Mouse (Mus musculus): ENCODE measurements at regions not wholly inside any gene's neighbourhood (a gene's known extent, or its start where the extent isn't known, plus 50 kb on each side); places are given as distances from the start of the nearest gene placed in this dataset.

DNA sequence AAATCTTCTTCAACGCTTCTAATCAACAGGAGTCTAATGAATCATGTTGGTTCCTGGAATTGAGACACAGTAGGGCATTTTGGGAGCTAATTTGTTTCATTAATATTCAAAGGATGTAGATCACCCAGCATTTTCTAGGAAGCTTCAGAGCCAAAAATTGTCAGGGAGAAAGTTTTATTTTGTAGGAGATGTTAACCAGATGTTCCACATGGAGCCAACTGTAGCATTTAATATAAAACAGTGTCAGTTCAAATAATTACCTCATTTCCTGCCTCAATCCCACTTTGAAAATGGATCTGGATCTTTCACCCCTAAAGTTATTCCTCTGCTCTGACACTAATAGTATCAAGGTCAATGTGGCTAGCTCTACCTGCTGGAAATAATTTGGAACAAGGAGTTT is 389.6 kb upstream of the Lmcd1 start:
- DNase-seq (ENCODE audit: low spot score), result no peak

DNA sequence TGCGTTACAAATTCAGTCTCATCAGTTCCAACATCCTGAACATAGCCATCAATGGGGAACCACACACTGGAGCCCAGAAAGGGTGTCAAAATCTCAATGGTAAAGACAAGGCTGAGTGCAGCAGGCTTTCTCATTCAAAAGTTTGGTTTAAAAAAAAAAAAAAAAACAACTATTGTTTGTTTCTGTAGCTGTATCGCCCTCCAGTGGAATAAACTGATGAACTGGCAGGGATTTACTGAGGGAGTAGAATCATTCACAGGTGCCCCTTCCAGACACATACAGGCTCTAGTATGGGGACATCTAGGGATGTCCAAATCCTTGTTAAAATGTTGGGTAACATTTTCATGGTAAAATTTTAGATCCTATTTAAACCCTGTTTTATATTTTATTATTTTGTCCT is 361.6 kb upstream of the Lmcd1 start:
- DNase-seq (ENCODE audit: low spot score), result no peak

DNA sequence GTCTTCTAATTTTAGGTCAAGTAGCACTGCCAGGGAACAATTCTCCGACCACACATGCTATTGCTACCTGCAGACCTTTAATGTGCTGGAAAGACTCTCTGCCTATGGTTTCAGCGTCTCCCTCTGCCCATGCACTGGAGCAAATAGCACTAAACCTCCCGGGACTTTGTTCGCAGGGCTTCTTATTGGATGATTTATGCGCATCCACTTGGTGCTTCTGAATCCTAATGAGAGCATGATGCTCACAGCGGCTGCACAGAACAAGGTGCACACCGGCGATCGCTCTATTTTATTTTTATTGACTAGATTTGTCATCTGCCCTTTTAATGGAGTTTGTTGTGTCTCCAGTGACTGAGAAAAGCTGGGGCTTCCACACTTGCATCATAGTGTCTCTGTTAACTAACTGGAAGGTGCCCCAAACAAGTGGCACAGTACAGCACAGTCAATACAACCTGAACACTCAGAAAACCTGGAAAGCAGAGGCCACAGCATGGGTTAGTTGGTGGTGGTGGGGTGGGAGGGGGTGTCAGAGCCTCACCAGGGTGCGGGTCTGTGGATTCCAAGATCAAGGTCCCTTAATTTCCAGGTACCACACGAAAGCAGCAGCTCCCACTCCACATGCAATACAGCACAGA is 359.7 kb upstream of the Lmcd1 start:
- no peak for DNase-seq (ENCODE audit: low spot score)

DNA sequence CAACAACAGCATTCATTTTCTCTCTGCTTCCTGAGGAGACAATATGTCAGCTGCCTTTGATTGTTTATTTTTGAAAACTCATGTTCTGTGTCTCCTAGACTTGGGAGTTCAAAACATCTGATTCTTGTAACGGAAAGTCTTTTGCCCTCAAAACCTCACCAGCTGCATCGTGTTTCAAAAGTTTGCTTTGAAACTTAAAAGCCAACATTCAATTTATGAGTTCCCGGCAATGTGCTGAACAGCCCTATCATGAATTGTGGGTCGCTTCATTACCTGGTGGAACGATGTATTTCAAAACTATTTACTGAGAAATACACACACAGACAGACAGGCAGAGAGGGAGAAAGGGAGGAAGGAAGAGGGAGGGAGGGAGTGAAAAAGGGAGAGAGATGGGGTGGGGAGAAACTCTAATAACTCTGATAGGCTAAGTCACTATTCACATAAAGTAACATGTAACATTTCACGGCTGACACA is 356.3 kb upstream of the Lmcd1 start:
- no peak for DNase-seq (ENCODE audit: low spot score)

DNA sequence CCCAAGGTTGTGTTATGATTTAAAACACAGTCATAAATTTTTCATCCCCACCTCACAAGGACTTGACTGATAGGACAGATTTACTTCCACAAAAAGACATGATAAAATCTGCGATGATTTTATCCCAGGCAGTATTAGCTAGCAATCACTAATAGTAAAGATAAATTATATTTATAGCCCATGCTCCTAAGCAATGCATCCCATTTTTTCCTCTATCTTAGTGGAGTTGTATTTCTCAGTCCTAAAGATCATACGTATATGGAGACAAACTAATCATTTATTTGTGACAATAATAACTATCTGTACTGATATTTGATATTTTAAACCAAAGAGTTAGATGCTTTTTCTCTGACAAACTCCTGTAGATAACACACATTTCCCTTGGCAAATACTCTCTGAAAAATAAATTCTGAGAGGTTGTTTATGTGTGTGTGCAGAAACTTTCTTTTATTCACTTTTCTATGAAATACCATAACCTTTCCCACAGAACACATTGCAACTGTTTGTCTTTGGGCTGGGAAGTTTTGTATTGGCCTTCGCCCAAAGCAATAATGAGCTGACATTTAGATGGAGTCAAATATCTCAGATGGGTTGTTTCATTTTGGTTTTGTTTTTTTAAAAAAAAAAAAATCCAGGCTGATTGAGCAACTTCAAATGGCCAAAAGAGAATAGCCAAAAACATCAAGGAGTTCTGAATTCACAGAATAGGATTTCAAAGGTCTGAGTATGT is 355.5 kb upstream of the Lmcd1 start:
- peak; percentile 6 for DNase-seq (ENCODE audit: low spot score)

DNA sequence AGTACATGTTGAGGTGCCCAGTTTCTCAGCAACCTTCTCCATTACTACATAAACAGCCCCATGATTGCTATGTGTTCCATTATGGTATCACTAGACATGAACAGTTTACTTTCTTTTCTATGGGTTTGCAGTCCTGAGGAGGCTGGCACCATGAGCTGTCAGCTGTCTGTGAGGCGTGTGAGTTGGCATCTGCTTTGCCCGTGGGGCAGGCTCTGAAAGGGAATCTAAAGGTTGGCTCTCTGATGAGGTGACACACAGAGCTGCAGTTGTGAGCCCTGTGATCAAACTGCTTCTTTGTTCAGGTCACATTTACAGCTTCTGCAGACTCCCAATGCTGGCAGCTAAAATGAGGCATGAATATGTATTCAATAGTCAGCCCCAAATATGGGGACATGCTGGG is 341.0 kb upstream of the Lmcd1 start:
- DNase-seq (ENCODE audit: low spot score), result no peak

DNA sequence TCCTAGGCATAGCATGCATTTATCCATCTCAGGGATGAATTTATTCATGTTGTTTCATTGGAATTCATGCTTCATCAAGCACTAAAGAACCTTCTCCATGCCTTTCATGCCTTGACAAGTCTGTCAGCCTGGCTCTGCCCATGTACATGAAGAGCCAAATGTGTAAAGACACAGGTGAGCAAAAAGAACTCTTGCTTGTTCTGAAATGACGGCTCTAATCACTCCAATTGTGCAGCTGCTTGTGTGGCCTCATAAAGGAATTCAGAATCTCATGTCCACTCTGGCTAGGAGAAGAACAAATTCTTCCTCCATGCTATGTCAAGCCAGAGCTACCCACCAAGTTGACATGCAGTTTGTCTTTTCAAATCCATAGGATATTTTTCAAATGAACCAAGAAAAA is 319.2 kb upstream of the Lmcd1 start:
- no peak for DNase-seq (ENCODE audit: low spot score)

DNA sequence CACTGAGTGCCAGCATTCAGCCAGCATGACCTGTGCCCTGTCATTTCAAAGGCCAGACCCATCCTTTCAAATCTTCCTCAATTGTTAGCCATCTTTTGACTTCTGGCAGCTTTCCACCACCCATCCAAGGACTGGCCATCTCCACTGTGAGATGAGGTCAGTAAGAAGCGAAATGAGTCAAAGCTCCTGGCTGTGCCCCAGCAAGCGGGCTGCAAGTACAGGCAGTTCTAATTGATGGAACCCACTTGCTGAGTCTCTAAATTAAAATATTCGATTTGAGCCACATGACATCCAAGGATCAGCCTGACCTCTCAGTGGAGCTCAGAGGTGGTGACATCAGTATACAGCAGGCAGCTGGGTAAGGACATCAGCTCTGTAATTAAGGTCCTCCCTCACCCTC is 307.8 kb upstream of the Lmcd1 start:
- no peak for DNase-seq (ENCODE audit: low spot score)

DNA sequence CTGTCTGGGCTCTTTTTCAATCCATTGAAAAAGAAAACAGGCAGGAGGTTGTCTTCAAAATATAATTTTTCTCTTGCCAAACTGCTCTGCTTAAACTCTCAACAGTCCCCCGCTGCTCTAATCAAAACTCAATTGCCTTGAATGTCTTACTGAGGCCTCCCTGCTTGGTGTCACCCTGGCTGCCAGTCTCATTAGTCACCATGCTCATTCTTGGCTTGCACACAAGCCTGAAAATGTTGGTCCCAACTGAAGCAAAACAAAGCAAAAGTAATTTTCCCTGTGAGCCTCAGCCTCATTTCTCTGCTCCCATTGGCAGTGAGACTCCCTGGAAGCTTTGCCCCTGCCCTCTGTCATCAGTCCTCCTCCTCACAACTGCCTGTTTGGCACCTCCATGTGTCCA is 288.1 kb upstream of the Lmcd1 start:
- no peak for DNase-seq (ENCODE audit: low spot score)

DNA sequence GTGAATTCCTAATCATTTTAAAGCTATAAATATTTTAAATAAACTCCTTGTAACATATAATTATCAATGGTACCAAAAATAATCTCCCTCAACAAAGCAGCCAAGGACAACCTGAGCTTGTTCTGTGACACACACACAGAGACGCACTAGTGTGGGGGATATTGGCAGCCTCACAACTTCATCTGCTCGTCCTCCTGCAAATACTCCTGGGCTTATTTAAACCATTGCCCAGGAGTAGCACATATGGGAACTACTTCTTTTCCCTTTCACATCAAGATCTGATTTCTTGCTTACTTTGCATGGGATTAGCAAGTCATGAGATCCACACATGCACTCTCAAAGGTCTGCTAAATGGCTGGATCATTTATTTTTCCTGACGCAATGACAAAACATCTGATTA is 277.7 kb upstream of the Lmcd1 start:
- no peak for DNase-seq (ENCODE audit: low spot score)

DNA sequence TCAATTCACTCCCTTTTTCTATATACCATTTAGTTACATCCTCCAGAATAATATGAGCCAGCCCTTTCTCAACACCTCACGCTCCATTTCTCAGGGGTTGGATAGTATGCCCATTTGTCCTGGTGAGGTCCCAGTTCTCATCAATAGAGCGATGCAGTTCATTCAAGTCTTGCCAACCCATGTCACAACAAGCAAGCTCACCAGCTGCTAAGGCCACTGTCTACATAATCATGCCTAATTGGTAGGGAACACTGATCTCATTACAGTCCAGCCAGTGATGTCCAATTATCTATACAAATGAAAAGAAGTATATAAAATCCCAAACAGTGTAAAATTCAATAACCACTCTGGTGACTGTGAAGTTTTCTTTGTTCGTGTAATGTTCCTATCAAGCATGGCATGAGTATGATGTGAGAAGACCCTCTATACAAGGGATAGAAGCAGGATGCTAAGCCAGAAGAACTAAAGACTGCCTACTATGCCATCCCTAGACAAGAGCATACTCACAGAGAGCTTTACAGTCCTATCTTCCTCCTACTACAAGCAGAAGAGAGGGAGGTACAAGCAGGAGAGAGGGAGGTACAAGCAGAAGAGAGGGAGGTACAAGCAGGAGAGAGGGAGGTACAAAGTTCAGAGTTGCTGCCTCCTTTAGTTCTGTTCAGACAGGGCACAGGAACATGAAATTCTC is 269.6 kb upstream of the Lmcd1 start:
- DNase-seq (ENCODE audit: low spot score), result no peak

DNA sequence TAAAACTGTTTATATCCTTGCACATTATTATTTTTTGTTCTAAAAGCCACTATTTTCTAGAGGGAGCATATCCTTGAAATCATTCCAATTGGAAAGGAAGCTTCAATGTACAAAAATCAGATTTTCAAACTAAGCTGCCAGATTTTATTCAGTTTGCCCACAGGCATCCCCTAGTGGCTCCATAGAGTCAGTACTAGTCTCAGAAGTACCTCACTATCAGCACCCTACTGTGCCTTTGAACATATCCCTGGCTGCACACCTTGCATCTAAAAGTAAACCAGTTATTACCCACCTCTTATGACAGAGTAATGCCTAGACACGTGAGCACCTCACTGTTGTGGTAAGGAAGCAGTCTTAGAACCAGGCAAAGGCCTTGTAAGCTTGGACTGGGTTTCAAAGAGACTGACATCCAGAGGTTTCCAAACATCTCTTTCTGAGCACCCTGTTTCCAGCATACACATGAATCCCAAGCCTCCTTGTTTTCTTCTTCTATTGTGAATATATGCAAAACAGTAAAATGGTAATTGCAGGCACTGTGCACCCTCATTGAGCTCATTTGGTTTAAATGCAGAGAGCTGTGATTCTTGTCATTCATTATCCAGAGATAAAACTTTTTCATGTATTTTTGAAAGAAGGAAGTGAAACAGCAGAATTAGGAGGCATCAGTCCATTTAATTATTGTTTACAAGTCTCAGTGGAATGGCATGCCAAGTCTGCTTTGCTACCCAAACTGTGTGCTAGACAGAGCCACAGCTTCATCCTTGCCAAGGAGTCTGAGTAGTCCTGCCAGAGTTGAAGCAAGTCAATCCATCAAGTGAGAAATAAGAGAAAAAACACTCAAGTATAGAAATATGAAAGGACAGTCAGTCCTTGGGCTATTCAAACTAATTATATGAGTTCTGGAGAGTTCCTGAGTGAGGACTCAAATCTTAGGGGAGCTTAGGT is 247.0 kb upstream of the Lmcd1 start:
- no peak for DNase-seq (ENCODE audit: low spot score)

DNA sequence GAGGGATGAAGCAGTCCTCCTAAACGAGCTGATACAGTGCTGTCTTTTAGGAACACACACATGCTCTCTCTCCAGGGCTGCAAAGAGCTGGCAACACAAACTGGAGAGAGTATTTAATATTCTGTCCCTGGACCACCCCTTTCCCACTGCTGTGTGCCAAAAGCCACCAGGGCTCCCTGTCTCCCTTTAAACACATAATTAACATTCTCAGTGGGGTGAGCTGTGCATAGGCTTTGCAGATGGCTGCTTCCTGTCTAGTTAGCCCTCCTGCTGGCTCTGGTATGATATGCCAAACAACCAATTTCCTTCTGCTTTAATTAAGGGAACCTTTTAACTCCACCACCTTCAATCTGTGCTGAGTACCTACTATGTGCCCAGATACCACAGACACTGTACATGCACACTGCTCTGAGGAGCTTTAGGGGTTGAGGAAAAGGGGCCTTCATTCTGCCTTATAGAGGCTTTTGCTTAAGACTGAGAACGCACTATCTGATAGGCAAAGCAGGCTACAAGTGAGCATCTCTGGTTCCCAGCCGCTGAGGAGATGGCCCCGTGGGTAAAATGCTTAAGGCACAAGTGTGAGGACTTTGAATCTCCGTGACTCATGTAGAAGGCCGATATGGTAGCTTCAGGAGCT is 222.9 kb upstream of the Lmcd1 start:
- DNase-seq (ENCODE audit: low spot score), result no peak

DNA sequence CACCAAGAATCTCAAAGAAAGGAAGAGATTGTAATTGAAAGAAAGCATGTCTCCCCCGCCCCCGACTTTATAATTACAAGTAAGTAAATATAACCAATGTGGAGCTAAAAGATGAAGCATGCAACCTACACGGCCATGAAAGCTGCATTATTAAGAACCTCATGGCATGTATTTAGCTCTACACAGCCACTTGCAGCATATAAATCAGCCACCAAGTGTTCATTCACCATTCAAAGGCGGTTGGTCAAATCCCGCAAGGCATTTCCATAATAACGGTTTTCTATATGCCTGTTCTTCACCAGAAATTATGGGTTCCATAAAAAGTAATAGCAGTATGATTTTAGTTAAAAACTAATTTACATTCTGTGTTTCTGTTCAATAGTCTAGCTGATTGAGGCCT is 221.4 kb upstream of the Lmcd1 start:
- no peak for DNase-seq (ENCODE audit: low spot score)

DNA sequence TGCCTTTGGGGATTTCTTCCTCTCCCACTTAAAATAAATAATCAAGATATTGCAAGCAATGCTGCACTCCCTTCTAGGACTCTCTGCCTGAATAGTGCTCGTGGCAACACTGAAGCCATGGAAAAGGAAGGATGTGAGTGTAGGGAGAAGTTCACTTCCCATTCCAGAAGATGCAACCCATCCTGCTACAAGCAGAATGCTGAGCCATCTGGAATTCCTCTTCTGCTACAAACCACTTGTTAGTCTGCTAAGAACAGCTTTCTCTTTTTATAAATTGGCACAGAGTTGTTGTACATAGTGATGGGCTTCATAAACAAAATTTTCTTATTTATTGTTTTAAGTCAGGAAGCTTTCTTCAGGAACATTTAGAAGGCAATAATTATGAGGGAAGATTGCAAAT is 215.7 kb upstream of the Lmcd1 start:
- no peak for DNase-seq (ENCODE audit: low spot score)

DNA sequence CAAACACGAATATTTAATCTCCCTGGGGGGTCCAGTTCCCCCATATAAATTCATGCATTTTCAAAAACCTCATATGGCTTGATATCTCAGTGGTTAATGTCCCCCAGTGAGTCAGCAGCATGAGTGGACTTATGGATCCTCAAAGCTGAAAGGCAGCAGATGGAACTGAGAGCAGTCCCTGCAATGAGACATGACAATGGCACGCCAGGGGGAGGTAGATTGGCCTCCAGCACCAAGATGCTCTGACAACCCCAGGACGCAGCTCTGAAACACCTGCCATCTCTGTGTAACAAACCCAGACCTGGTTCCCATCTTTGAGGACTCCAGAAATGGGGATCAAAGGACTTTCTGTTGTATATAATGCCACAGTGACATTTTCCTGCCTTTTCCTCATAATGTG is 210.6 kb upstream of the Lmcd1 start:
- no peak for DNase-seq (ENCODE audit: low spot score)

DNA sequence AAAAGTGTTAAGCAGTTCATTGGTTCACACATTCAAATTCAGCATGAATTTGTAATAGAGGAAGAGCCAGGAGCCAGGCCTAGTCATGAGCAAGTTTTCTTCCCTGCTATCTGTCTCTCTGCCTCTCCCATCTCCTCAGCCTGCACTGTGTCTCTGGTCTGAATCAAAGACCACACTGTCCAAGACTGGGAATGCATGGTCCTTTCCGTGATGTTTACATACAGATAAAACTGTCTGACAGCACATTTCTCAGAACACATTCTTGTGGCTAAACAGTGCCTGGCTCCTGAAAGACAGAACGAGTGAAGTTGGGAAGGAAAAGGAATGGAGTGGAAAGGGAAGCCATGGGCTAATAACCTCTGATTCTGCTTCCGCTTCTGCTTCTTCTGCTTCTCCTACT is 183.0 kb upstream of the Lmcd1 start:
- DNase-seq (ENCODE audit: low spot score), result no peak

DNA sequence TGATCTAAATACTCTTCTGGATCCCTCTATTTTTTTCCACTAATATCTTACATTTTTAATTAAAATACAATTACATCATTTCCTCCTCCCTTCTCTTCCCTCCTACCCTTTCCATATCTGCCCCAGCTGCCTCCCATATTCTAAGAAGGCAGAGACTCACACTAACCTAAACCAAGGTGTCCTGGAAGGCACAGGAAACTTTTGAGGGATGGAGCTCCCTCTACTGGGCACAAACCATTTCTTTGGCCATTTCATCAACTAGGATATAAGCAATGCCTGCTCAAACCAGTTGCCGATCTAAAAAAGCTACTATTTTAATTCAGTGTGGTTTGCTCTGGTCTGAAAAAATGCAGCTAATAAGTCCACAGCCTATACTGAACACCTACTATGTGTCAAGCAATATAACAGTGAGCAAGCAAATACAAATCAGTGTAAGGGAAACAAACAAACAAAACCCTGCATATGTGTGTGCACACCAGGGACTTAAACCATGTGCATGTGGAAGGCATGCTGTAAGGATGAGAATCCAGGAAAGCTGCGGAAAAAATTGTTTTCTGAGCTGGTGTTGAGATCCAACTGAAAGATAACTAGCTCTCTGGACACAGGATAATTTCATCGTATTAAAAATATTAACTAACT is 182.3 kb upstream of the Lmcd1 start:
- peak; percentile 34 for DNase-seq (ENCODE audit: low spot score)

DNA sequence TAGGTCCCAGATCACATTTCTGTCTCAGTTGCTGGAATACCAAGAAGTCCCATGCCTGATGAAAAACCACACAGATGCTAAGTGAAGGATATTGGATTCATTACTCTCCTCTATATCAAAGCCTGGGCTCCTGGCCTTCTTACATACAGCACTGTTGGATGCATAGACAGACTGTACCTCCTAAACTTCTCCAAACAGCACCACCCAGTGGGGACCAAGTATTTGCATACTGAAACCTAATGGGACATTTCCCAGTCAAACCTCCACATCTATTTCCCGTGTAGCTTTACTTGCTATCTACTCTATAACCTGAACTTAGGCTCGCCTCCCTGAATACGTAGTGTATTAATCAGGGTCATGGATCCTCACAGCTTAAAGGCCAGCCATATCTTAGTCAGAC is 180.3 kb upstream of the Lmcd1 start:
- no peak for DNase-seq (ENCODE audit: low spot score)

DNA sequence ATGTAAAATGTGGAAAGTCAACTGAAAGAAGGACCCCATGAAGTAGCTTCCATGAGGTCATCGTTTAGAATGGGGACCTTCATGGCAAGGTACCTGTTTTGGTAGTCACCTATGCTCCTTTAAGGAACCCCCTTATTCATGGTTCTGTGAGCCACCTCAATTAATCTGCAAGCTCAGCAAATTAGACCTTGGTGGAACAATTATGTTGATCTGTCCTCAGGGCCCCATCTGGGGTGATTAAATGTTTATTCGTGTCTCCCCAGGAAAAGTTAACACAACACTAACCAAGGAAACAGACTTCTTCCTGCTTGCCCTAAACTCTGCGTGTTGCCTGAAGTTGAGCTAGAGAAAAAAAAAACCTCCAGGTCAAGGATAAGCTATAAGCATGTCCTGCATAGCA is 175.9 kb upstream of the Lmcd1 start:
- DNase-seq (ENCODE audit: low spot score), result no peak

DNA sequence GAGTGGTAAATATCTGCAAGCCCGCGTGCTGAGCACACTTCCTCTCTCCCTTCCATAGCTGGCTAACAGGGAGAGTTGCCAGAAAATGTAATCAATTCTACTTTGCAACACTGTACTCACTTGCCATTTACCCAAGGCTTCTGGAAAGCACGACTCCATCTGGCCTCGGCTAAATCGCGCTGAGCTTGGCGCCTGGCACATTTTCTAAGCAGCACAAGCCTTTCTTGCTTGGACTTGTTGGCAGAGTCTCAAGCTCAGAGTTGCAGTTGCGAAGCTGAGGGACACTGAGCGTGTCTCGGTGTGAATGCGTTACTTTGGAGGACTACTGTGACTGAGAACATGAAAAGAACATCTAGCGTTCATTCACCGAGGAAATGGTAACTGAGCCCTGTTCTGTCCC is 164.9 kb upstream of the Lmcd1 start:
- no peak for DNase-seq (ENCODE audit: low spot score)

Data from adipocyte (in vitro differentiated cells).